Mouse (Mus musculus): Measurements from ENCODE around the gene Atp10a. TPM values are rescaled to one million over a fixed set of nuclear protein-coding genes. Genes with fewer than 3 reads are reported as not detected.

Atp10a gene
- total RNA-seq, 1 experiment from 2014 or later: 5.7 TPM

GRCm38 (mm10) chr7:58686573-58686972 lies 30.6 kb downstream of the Atp10a start:
- ATAC-seq (replicated peaks; ENCODE audit: insufficient number of reproducible peaks, low FRiP score, low TSS enrichment, poor library complexity, severe bottlenecking): peak; percentile 99

GRCm38 (mm10) chr7:58686997-58687396 lies 31.0 kb downstream of the Atp10a start:
- ATAC-seq (replicated peaks; ENCODE audit: insufficient number of reproducible peaks, low FRiP score, low TSS enrichment, poor library complexity, severe bottlenecking): no peak

- no peak for ATAC-seq (replicated peaks; ENCODE audit: insufficient number of reproducible peaks, low FRiP score, low TSS enrichment, poor library complexity, severe bottlenecking)
These were observed 34.3 kb downstream of the Atp10a start for GRCm38 (mm10) chr7:58690069-58690923.

GRCm38 (mm10) chr7:58690997-58691596 lies 35.1 kb downstream of the Atp10a start:
- no peak for ATAC-seq (replicated peaks; ENCODE audit: insufficient number of reproducible peaks, low FRiP score, low TSS enrichment, poor library complexity, severe bottlenecking)

- no peak for ATAC-seq (replicated peaks; ENCODE audit: insufficient number of reproducible peaks, low FRiP score, low TSS enrichment, poor library complexity, severe bottlenecking)
These were observed 36.7 kb downstream of the Atp10a start for GRCm38 (mm10) chr7:58692704-58693103.

- ATAC-seq (replicated peaks; ENCODE audit: insufficient number of reproducible peaks, low FRiP score, low TSS enrichment, poor library complexity, severe bottlenecking): no peak
These were observed 37.4 kb downstream of the Atp10a start for GRCm38 (mm10) chr7:58693342-58693741.

GRCm38 (mm10) chr7:58695661-58696060 lies 39.7 kb downstream of the Atp10a start:
- no peak for ATAC-seq (replicated peaks; ENCODE audit: insufficient number of reproducible peaks, low FRiP score, low TSS enrichment, poor library complexity, severe bottlenecking)

GRCm38 (mm10) chr7:58697092-58697491 lies 41.1 kb downstream of the Atp10a start:
- no peak for ATAC-seq (replicated peaks; ENCODE audit: insufficient number of reproducible peaks, low FRiP score, low TSS enrichment, poor library complexity, severe bottlenecking)

GRCm38 (mm10) chr7:58698738-58699442 lies 42.9 kb downstream of the Atp10a start:
- ATAC-seq (replicated peaks; ENCODE audit: insufficient number of reproducible peaks, low FRiP score, low TSS enrichment, poor library complexity, severe bottlenecking): no peak

- 0 out of 2 replicates have a peak, but pooled peaks have one; percentile 17 for ATAC-seq (replicated peaks; ENCODE audit: insufficient number of reproducible peaks, low FRiP score, low TSS enrichment, poor library complexity, severe bottlenecking)
These were observed 45.3 kb downstream of the Atp10a start for GRCm38 (mm10) chr7:58701311-58701710.

- no peak for ATAC-seq (replicated peaks; ENCODE audit: insufficient number of reproducible peaks, low FRiP score, low TSS enrichment, poor library complexity, severe bottlenecking)
These were observed 49.2 kb downstream of the Atp10a start for GRCm38 (mm10) chr7:58705158-58705557.

GRCm38 (mm10) chr7:58709306-58709705 lies 53.3 kb downstream of the Atp10a start:
- ATAC-seq (replicated peaks; ENCODE audit: insufficient number of reproducible peaks, low FRiP score, low TSS enrichment, poor library complexity, severe bottlenecking): no peak

GRCm38 (mm10) chr7:58710312-58710711 lies 54.3 kb downstream of the Atp10a start:
- ATAC-seq (replicated peaks; ENCODE audit: insufficient number of reproducible peaks, low FRiP score, low TSS enrichment, poor library complexity, severe bottlenecking): no peak

GRCm38 (mm10) chr7:58711811-58712210 lies 55.8 kb downstream of the Atp10a start:
- ATAC-seq (replicated peaks; ENCODE audit: insufficient number of reproducible peaks, low FRiP score, low TSS enrichment, poor library complexity, severe bottlenecking): peak; percentile 59; the same call in 1 of the 2 replicates

GRCm38 (mm10) chr7:58715576-58716144 lies 59.7 kb downstream of the Atp10a start:
- no peak for ATAC-seq (replicated peaks; ENCODE audit: insufficient number of reproducible peaks, low FRiP score, low TSS enrichment, poor library complexity, severe bottlenecking)

GRCm38 (mm10) chr7:58716626-58717025 lies 60.7 kb downstream of the Atp10a start:
- no peak; the same call in 1 of the 2 replicates for ATAC-seq (replicated peaks; ENCODE audit: insufficient number of reproducible peaks, low FRiP score, low TSS enrichment, poor library complexity, severe bottlenecking)

GRCm38 (mm10) chr7:58718556-58718955 lies 62.6 kb downstream of the Atp10a start:
- no peak for ATAC-seq (replicated peaks; ENCODE audit: insufficient number of reproducible peaks, low FRiP score, low TSS enrichment, poor library complexity, severe bottlenecking)

GRCm38 (mm10) chr7:58719218-58719938 lies 63.4 kb downstream of the Atp10a start:
- no peak for ATAC-seq (replicated peaks; ENCODE audit: insufficient number of reproducible peaks, low FRiP score, low TSS enrichment, poor library complexity, severe bottlenecking)

All from monocyte, adult 5-6 weeks (primary cell).